Mouse (Mus musculus): Measurements from ENCODE around the gene Nsg2.

DNA sequence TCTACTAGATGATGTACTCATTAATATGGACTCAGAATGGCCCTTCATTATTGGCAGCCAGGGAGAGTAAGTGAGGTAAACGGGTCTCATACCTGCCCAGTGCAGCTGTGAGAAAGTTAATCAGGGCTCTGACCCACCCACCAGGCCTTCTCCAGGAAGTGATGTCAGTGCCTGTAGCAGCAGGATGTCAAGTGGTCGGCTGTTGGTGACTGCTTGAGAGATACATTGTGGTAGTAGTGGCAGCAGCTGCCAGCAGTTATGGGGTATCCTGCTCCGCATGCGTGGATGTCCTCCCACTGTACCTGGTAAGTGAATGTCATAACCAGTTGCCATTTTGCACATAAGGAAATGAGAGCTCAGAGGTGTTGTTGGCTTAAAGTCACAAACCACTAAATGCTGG, 39.4 kb downstream of the Nsg2 start:
- TF ChIP-seq POLR2A (IDR thresholded peaks at IDR 0.05; ENCODE audit: control insufficient read depth, extremely low read depth, insufficient read depth, low read length, poor library complexity) (no peak), CTCF (IDR thresholded peaks at IDR 0.05; ENCODE audit: borderline replicate concordance, control insufficient read depth, extremely low read depth, insufficient read depth, low read length, poor library complexity) (no peak)
